Mouse (Mus musculus) granulocyte monocyte progenitor cell, adult 5-6 weeks (primary cell): Measurements from ENCODE around the gene Wdr91. TPM values are rescaled to one million over a fixed set of nuclear protein-coding genes. Genes with fewer than 3 reads are reported as not detected.

ENCODE experiments used
- ATAC-seq: replicated peaks from 2 replicates; pipeline ENCODE4 v1.8.0; 2016; ENCODE audit warnings: mild to moderate bottlenecking, moderate TSS enrichment, inconsistent platforms; ENCODE audit not compliant: poor library complexity, severe bottlenecking
- total RNA-seq, 2 experiments: library from RNA; stranded (forward) in 1 of 2; stranded (reverse) in 1 of 2; fragments of 200-712, 200-1000 nt in 1 of 2; fragments of >200 nt in 1 of 2; fragmentation: Nextera tagmentation in 1 of 2; gene quantifications; 2 replicates each; pipeline ENCODE4 v1.2.3; 2014 to 2017

The Wdr91 gene
- total RNA-seq, 2 experiments from 2014 or later: 11.8 to 17.4 TPM

- ATAC-seq: no peak
These were observed 26.0 kb downstream of the Wdr91 start for GRCm38 (mm10) chr6:34884724-34885123.

GRCm38 (mm10) chr6:34879911-34880475, 30.7 kb downstream of the Wdr91 start:
- ATAC-seq: no peak

GRCm38 (mm10) chr6:34879101-34879740, 31.5 kb downstream of the Wdr91 start:
- no peak for ATAC-seq

- ATAC-seq: peak; percentile 70
These were observed 33.0 kb downstream of the Wdr91 start, which contains the start of gene Cyren for GRCm38 (mm10) chr6:34877509-34878321. TSS of gene Cyren (minus strand) at chr6:34878060.

GRCm38 (mm10) chr6:34876835-34877156, 33.9 kb downstream of the Wdr91 start:
- ATAC-seq: no peak

- ATAC-seq: no peak
These were observed 34.5 kb downstream of the Wdr91 start for GRCm38 (mm10) chr6:34875966-34876834.

- peak; percentile 51 for ATAC-seq
These were observed 35.4 kb downstream of the Wdr91 start for GRCm38 (mm10) chr6:34875268-34875761.

GRCm38 (mm10) chr6:34874101-34874921, 36.4 kb downstream of the Wdr91 start:
- 0 out of 2 replicates have a peak, but pooled peaks have one; percentile 1 for ATAC-seq

- ATAC-seq: no peak
These were observed 37.8 kb downstream of the Wdr91 start for GRCm38 (mm10) chr6:34872871-34873270.

GRCm38 (mm10) chr6:34871929-34872328, 38.7 kb downstream of the Wdr91 start:
- no peak for ATAC-seq

- no peak for ATAC-seq
These were observed 40.0 kb downstream of the Wdr91 start for GRCm38 (mm10) chr6:34870724-34871123.

- ATAC-seq: no peak
These were observed 40.5 kb downstream of the Wdr91 start for GRCm38 (mm10) chr6:34870136-34870535.

GRCm38 (mm10) chr6:34869225-34869915, 41.3 kb downstream of the Wdr91 start:
- peak; percentile 68 for ATAC-seq

GRCm38 (mm10) chr6:34868507-34869217, 42.0 kb downstream of the Wdr91 start:
- ATAC-seq: no peak

GRCm38 (mm10) chr6:34867995-34868350, 42.7 kb downstream of the Wdr91 start:
- ATAC-seq: no peak

GRCm38 (mm10) chr6:34867301-34867994, 43.2 kb downstream of the Wdr91 start:
- no peak; the same call in 1 of the 2 replicates for ATAC-seq

- ATAC-seq: no peak
These were observed 43.9 kb downstream of the Wdr91 start for GRCm38 (mm10) chr6:34866786-34867185.
